Mouse (Mus musculus): ENCODE data around the gene Ppp1r36.
"Not testable (repeated sequence)": the region's sequence is repeated elsewhere in the genome, so short reads cannot be mapped to it uniquely, and the experiment has no call there.

The Ppp1r36 gene

DNA sequence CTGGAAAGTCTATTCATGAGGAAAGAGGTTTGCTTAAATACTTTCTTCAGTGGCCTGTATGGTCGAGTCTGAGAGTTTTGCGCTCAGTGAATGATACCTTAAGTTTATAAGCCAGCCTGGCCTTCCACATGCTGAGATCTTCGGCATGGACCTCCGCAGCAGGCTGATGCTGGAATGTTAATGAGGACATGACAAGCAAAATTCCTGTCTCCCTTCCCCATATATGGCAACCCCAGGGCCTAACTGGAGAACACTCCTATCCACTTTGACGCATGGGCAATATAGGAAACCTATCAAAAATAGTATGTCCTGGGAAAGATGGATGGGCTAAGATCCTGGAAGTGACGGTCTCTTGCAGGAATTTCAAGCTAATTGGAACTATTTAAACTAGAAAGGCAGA, 30.8 kb downstream of the Ppp1r36 start:
- no peak for DNase-seq (ENCODE audit: low spot score)

DNA sequence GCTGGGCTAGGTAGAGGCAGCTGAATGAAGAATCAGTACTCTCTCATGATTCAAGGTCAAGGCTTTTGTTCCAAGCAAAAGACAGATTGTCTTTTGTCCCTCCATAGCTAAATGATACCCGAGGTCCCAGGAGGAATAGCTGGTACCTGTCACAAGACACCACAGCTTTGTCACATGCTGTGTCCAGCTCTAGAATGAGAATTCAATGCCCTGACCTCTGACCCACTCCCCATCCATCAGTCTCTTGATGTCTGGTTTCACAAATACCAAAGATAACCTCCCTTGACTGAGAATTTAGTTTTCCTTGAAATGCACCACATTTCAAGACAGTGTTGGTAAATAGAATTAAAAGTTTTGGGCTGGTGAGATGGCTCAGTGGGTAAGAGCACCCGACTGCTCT, 34.9 kb downstream of the Ppp1r36 start:
- DNase-seq (ENCODE audit: low spot score): no peak

DNA sequence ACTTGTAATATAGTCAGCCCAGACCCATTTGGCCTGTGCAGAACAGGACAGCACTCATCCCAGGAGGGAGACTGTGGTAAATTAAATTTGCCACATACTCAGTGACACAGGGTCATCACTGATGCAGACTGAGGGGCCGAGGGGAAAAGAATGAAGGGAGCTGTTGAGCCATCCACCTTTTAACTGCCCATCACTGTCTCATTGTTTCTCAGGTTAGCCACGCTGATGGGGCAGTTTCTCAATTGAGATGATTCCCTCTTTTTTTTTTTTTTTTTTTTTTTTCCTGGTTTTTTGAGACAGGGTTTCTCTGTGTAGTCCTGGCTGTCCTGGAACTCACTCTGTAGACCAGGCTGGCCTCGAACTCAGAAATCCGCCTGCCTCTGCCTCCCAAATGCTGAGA, 41.1 kb downstream of the Ppp1r36 start:
- not testable (repeated sequence) for DNase-seq (ENCODE audit: low spot score)

DNA sequence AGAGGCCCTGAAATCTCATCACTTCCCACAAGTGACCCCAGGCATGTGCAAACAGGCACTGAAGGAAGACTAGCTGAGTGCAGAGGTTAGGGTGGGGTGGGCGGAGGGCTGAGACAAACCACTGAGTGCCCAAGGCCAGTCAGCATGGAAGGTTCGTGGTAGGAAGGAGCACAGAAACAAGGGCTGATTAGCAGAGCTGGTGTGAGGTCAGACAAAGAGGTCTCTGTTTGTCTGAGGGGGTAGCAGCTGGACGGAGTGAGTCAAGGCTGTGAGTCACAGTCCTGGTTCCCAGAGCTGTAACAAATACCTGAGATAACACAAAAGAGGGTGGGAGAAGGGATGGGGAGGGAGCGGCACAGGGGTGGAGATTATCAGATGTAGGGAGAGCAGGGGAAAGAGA, 41.7 kb downstream of the Ppp1r36 start:
- DNase-seq (ENCODE audit: low spot score): peak; percentile 35

DNA sequence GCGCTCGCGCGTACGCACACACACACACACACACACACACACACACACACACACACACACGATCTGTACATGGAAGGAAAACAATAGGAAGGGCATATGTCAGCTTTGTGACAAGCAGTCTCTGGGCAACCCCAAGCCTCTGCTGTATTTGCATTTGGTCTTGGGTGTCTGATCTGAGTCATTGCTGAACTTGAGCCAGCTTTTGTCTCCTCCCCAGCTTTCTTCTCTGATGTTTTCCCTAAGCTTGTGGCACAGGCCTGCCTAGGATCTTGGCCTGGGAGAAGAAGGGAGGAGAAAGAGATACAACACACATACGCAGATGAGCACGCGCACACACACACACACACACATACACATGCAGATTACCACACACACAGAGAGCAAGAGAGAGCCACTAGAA, 46.1 kb downstream of the Ppp1r36 start:
- peak; percentile 55 for DNase-seq (ENCODE audit: low spot score)

DNA sequence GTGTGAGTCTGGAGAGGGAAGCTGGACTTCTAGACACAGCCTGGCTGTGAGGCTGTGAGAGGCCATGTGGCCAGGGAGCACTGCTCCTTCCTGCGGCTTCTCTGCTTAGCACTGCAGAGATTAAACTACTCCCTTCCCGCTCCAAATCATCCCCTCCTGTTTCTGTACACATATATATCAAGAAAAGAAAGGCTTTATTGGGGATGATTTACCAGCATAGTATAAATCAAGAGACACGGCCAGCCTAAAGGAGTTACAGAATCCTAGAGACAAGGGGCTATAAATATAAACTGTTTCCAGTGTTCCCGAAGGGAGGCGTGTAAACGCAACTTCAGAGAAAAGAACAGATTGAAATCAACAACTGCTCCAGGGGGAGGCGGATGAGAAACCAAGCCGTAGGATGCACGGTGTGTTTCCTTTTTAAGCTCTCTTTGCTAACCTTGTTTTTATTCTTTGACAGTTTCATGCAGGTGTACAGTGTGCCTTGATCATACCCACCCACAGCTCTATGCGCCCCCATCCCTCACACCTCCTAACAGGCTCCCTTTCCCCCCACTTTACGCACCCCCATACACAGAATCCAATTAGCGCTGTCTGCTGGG, 47.4 kb downstream of the Ppp1r36 start:
- no peak for DNase-seq (ENCODE audit: low spot score)

DNA sequence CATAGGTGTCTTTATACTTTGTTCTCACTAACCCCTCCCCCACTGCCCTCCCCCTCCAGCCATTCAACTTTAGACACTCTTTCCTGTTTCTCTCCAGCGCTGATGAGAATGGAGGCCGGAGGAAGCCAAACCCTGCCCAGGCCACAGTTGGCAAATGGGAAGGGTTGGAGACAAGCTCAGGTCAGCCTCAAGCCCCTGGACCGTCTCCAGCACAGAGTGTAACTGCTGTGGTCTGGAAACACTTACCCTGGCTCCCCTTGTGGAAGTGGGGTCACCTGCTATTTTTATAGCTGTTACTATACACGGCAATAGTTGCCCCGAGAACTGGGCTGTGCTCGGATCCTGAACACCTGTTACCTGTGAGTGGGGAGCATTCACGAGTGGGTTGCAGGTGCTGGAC, 49.3 kb downstream of the Ppp1r36 start:
- DNase-seq (ENCODE audit: low spot score): no peak

DNA sequence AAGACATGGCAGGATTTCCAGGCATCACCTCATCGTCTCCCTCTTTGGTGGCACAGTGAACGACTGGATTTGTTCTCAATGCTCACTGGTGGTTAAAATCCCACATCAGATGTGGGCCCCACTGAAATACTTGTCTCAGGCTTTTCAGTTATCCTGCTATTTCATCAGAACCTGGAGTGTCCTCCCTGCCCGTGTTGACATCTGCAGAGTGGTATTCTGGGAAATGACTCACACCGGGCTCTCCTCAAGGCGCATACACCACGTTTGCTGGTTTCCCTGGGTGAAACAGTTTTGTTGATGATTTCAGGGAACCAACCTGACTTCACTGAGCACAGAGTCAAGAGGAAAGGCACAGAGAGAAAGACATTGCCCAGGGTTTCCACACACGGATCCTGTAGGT, 49.9 kb downstream of the Ppp1r36 start:
- peak; percentile 16 for DNase-seq (ENCODE audit: low spot score)

DNA sequence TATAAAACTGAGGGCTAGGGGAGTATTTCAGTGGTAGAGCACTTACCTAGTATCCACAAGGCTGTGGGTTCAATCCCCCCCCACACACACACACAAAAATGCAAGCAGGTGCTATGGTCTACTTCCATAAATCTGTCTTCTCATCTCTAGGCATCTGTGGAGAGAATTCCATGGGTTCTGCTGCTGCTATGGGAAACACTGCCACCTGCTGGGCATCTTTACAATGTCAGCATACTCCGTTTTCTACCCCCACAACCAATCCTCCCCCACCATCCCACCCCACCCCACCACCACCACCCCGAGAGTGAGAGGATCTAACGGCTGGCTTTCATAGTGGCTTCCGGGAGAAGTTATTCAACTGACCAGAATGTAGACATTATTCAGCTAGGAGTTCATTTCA, 54.7 kb downstream of the Ppp1r36 start:
- DNase-seq (ENCODE audit: low spot score): peak; percentile 67

DNA sequence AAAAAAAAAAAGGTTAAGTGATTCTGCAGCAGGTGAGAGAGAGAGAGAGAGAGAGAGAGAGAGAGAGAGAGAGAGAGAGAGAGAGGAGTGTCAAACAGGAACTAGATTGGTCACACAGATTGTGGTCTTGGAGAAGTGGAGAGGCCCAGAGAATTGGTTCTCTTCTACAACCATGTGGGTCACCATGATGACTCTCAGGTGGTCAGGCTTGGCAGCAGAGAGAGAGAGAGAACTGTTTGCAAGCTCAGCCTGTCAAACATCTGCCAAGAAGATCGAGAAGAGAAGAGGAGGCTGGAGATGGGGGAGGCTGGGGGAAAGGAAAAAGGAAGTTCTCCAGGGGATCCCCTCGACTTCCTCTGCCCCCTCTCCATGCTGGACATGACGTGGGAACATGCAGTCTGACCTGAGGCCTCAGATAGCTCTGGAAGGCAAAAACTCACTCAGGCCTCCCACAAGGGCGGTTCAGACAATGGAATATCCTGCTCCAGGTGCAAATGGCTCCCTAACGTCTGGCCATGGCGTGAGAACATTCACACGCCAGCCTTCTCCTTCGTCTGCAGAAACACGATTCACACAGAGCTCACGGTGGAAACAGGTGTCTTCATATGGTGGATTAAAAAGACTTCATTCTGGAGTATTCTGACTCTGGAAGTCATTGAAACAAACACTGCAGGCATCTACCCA, 56.4 kb downstream of the Ppp1r36 start:
- DNase-seq (ENCODE audit: low spot score): no peak

DNA sequence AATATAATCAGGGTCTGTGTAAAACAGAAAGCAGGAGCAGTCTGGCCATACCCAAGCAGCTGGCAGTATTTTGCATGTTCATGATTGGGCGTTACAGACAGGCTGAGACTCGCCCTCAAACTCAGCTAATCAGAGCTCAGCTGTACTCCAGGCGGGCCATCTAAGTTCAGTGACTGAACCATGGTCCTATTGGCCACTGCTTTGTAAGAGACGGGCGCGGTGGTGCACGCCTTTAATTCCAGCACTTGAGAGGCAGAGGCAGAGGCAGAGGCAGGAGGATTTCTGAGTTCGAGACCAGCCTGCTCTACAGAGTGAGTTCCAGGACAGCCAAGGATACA, 56.9 kb downstream of the Ppp1r36 start:
- DNase-seq (ENCODE audit: low spot score): no peak

DNA sequence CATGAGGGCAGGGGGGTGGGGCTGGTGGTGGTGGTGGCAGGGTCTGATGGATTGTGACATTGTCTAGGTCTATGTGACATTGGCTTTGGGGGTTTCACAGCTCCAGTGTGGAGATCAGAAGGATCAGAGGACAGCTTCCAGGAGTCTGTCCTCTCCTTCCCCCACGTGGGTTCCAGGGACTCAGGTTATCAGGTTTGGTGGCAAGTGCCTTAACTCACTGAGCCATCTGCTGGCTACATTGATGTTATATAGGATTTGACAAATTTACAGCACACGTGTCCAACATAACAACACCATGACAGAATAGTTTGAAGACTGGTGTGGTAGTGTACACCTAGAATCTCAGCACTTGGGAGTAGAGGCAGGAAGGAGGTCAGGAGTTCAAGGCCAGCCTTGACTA, 57.5 kb downstream of the Ppp1r36 start:
- DNase-seq (ENCODE audit: low spot score): no peak

DNA sequence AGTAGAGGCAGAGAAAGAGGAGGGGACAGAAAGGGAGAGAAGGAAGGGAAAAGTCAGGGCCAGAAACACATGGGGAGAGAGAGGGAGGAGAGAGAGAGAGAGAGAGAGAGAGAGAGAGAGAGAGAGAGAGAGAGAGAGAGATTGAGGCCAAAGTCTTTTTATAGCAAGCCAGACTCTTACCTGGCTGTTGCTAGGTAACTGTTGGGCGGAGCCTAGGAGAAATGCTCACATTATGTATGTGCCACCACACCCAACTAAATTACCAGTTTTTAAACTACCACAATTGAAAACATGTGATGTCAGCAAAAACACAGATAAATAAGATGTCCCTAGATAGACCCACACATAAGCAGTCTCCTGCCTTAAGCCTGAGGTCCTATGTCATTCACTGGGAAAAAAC, 58.8 kb downstream of the Ppp1r36 start:
- no peak for DNase-seq (ENCODE audit: low spot score)

DNA sequence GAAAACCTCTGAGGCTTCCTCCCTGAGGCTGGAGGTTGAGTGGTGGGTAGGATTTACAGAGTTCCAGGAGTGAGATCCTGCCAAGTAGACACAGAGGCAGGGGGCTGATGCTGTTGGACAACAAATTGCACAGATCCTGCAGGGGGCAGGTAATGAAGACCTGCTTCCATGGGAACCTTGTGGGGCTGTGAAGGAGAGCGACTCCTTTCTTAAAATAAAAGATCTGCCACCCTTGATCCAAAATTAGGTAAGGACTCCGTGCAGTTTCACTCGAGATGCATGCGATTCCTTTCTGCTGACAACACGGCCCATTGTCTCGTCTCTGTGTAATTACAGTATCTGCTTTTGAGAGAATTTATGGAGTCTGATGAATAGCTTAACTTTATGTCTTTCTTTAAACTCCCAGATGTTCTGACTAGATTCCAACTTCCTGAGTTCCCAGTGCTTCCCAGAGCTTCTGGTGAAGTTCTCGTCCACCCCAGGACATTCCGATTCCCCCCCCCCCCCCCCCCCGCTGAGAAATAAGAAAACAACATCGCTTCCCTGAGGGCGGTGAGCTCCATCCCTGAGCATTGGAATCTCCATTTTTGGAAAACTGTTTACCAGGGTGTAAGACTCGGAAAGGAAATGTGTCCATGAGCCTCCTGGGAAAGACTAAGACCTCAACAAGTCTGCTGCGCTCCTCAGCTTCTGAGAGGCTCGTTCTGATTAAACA, 61.1 kb downstream of the Ppp1r36 start:
- no peak for DNase-seq (ENCODE audit: low spot score)

DNA sequence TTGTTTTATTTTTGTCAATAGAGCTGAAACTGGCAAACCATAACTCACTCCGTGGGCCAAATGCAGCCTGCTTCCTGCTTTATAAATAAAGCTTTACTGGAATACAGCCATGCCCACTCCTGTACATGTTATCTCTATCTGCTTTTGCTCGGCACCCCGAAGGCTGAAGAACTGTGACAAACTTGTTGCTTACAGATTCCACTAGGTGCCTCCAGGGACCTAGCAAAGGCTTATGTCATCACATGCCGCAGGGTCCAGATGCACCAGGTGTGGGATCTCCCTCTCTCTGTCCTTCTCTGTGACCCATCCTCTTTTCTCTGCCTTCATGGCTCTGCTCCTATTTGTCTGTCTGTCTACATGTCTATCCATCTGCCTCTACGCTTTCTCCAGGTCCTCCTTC, 61.8 kb downstream of the Ppp1r36 start:
- DNase-seq (ENCODE audit: low spot score): no peak

DNA sequence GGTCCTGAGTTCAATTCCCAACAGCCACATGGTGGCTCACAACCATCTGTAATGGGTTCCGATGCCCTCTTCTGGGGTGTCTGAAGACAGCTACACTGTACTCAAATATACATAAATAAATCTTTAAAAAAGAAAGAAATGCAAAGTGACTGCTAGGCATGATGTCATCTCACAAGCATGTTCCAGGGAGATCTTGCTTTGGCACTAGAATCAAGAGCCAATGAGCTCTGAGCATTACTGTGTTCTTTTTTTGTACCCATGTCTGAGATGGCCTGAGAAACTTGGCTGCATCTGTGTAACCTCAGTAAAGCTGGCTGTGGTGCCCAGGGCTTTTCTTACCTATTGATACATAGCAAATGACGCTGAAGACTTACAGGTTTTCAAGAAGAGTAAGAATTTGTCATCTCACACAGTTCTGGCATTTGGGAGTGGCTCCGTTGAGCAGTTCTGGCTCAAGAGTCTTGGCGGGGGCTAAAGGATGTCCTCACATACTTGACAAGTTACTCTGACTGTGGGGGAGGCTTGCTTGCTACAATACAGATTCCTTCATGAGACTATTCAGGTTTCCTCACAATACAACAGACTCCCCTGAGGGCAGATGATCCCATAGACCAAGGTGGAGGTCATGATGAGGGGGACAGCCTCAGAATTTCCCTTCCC, 62.6 kb downstream of the Ppp1r36 start:
- DNase-seq (ENCODE audit: low spot score): no peak

DNA sequence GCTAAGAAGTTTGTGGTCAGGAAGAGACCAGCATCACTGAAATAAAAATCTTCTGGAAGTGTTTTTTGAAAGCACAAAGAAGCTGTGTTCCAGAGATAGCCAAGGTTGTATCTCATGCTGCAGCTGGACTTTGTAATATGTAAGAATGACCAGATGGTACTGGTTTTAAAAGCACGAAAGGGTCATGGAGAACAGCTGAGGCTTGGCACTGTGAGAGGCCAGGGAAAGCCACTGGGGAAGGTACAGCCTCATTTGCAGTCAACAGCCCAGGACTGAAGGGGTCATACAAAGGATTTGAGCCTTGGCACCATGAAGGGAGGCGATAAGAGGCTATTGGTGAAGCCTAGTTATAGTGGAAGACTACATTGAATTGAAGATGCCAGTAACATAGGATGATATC, 65.1 kb downstream of the Ppp1r36 start:
- DNase-seq (ENCODE audit: low spot score): no peak

DNA sequence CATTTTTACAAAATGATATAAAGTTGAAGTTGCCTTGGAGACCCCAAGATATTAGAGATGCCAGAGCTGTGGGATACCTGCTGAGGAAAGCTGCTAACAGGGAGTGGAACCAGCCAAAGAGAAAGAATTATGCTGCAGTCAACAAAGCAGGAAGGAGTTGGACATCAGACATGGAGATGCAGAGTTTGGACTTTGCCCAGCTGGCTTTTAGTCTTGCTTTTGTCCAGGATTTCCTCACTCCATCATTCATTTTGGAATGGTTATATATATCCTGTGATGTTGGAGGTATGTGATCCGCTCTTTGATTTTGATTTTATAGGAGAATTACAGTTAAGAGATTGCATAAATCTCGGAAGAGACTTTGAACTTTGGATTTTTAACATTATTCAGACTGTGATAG, 65.6 kb downstream of the Ppp1r36 start:
- DNase-seq (ENCODE audit: low spot score): no peak

DNA sequence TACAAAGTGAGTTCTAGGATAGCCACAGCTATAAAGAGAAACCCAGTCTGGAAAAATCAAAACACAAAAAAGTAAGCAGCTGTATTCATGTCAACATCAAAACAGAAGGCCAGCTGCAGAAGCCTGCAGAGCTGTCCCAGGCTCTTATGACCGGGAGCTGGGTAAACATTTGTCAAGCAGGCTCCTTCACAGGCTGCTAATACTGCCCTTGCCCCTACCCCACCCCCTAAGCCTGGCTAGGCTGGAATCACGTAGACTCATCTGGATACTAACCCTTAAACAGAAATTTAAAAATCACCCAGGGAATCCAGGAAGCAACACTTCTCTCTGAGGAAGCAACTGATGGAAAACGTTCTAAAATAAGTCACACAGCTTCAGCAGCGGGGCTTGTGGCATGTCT, 67.5 kb downstream of the Ppp1r36 start:
- no peak for DNase-seq (ENCODE audit: low spot score)

DNA sequence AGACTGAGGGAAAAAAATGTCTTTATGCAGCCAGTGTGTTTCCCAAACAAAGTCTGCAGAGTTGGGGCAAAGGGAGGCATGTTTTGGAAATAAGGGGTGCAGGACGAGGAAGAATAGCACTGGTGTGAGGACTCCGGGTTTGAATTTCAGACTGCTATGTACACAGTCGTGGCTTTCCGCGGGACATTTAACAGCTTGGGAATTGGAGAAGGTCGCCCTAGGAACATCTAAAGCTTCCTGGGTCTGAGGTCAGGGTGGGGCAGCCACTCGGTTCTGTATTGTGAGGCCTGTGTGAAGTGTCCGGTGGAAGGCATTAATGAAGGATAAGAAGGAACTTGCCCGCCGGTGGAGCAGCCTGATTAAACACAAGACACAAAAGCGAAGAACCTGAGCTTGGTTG, 68.0 kb downstream of the Ppp1r36 start:
- DNase-seq (ENCODE audit: low spot score): no peak

DNA sequence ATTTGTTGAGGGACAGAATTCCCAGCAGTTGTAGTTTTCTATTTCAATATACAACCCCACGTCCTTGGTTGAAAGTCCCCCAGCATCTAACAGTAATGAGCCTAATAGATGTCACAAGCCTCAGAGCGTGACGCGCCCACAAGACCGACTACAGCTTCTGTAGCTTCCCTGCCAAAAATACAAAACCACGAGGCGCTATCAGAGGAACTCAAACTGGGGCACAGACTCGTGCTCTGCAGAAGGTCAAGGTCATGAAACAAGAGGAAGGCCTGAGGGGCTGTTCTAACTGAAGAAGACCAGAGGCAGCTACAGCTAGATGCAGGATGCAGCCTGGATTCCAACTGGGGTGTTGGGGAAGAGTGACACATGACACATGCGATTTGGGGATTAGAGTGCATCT, 69.6 kb downstream of the Ppp1r36 start:
- no peak for DNase-seq (ENCODE audit: low spot score)

Data from urinary bladder, postnatal 14 days (tissue).